Mouse (Mus musculus): ENCODE measurements around the gene N4bp2l2. TPM values are rescaled to one million over a fixed set of nuclear protein-coding genes. Genes with fewer than 3 reads are reported as not detected.
"Not testable (repeated sequence)": the region's sequence is repeated elsewhere in the genome, so short reads cannot be mapped to it uniquely, and the experiment has no call there.

Gene N4bp2l2
- total and polyA plus RNA-seq, 3 experiments: 7.1 to 40.4 (median 39.6) TPM

- no peak overlapping the region for H3K9ac ChIP-seq (ENCODE audit: low read depth, low read length)
- intact Hi-C loops (cut with DNase I): no loop called here
- peaks cover 5% of the 10 kb centered on the region for H3K4me1 ChIP-seq (ENCODE audit: control insufficient read depth, insufficient read depth, low read length)
- no peak overlapping the region for H3K4me3 ChIP-seq
- no peak for DNase-seq
- TF ChIP-seq POLR2A (IDR thresholded peaks at IDR 0.05; ENCODE audit: insufficient read depth, low read depth, low read length) (no peak), EP300 (IDR thresholded peaks at IDR 0.05; ENCODE audit: insufficient read depth, low read depth, low read length) (no peak), CTCF (IDR thresholded peaks at IDR 0.05) (no peak)
- peaks cover 36% of the 10 kb centered on the region for H3K36me3 ChIP-seq (ENCODE audit: control insufficient read depth, insufficient read depth, low read length)
- H3K27ac ChIP-seq: no peak overlapping the region
- peaks cover 1% of the 10 kb centered on the region for H3K79me2 ChIP-seq (replicated peaks; ENCODE audit: control insufficient read depth, insufficient read depth, low read length)
- no peaks in the 10 kb centered on the region for H3K27me3 ChIP-seq (ENCODE audit: control insufficient read depth, insufficient read depth, low read length)
Observed at GRCm38 (mm10) chr5:150654548-150654947, 11.4 kb downstream of the N4bp2l2 start.

- H3K27me3 ChIP-seq (ENCODE audit: control insufficient read depth, insufficient read depth, low read length): no peaks in the 10 kb centered on the region
- H3K4me3 ChIP-seq: no peak overlapping the region
- H3K27ac ChIP-seq: no peak overlapping the region
- peaks cover 23% of the 10 kb centered on the region for H3K36me3 ChIP-seq (ENCODE audit: control insufficient read depth, insufficient read depth, low read length)
- TF ChIP-seq CTCF (IDR thresholded peaks at IDR 0.05) (no peak), POLR2A (IDR thresholded peaks at IDR 0.05; ENCODE audit: insufficient read depth, low read depth, low read length) (no peak), EP300 (IDR thresholded peaks at IDR 0.05; ENCODE audit: insufficient read depth, low read depth, low read length) (no peak)
- DNase-seq: no peak
- 0 out of 2 replicates have a peak, but pooled peaks cover 1% of the 10 kb centered on the region for H3K79me2 ChIP-seq (replicated peaks; ENCODE audit: control insufficient read depth, insufficient read depth, low read length)
- 72% methylated on average over 2 of the region's 2 CpGs for WGBS
- intact Hi-C loops (cut with DNase I): no loop called here
- H3K4me1 ChIP-seq (ENCODE audit: control insufficient read depth, insufficient read depth, low read length): peaks cover 4% of the 10 kb centered on the region
- H3K9ac ChIP-seq (ENCODE audit: low read depth, low read length): no peak overlapping the region
Observed at GRCm38 (mm10) chr5:150652578-150652977, 13.4 kb downstream of the N4bp2l2 start.

GRCm38 (mm10) chr5:150644926-150645325, 21.1 kb downstream of the N4bp2l2 start:
- H3K36me3 ChIP-seq (ENCODE audit: control insufficient read depth, insufficient read depth, low read length): peaks cover 11% of the 10 kb centered on the region
- intact Hi-C loops (cut with DNase I): no loop called here
- TF ChIP-seq CTCF (IDR thresholded peaks at IDR 0.05) (no peak), EP300 (IDR thresholded peaks at IDR 0.05; ENCODE audit: insufficient read depth, low read depth, low read length) (no peak), POLR2A (IDR thresholded peaks at IDR 0.05; ENCODE audit: insufficient read depth, low read depth, low read length) (no peak)

GRCm38 (mm10) chr5:150643390-150643789, 22.6 kb downstream of the N4bp2l2 start:
- H3K27ac ChIP-seq; H3K27me3 ChIP-seq (ENCODE audit: control insufficient read depth, insufficient read depth, low read length); intact Hi-C loops (cut with DNase I); H3K4me3 ChIP-seq; H3K79me2 ChIP-seq (replicated peaks; ENCODE audit: control insufficient read depth, insufficient read depth, low read length); H3K9ac ChIP-seq (ENCODE audit: low read depth, low read length); H3K4me1 ChIP-seq (ENCODE audit: control insufficient read depth, insufficient read depth, low read length); DNase-seq: not testable (repeated sequence)
- H3K36me3 ChIP-seq (ENCODE audit: control insufficient read depth, insufficient read depth, low read length): peaks cover 11% of the 10 kb centered on the region
- peak; percentile 32 for TF ChIP-seq CTCF (IDR thresholded peaks at IDR 0.05)
- 97% methylated on average over 4 of the region's 4 CpGs for WGBS

More at GRCm38 (mm10) chr5:150644926-150645325, 21.1 kb downstream of the N4bp2l2 start:
- no peak for DNase-seq
- H3K27ac ChIP-seq: no peak overlapping the region
- no peaks in the 10 kb centered on the region for H3K27me3 ChIP-seq (ENCODE audit: control insufficient read depth, insufficient read depth, low read length)
- H3K4me3 ChIP-seq: no peak overlapping the region
- no peak overlapping the region for H3K9ac ChIP-seq (ENCODE audit: low read depth, low read length)
- no peaks in the 10 kb centered on the region for H3K79me2 ChIP-seq (replicated peaks; ENCODE audit: control insufficient read depth, insufficient read depth, low read length)
- WGBS: 86% methylated on average over 4 of the region's 4 CpGs
- H3K4me1 ChIP-seq (ENCODE audit: control insufficient read depth, insufficient read depth, low read length): no peaks in the 10 kb centered on the region

GRCm38 (mm10) chr5:150641440-150641839, 24.5 kb downstream of the N4bp2l2 start:
- no peak overlapping the region for H3K4me3 ChIP-seq
- no peaks in the 10 kb centered on the region for H3K4me1 ChIP-seq (ENCODE audit: control insufficient read depth, insufficient read depth, low read length)
- no peaks in the 10 kb centered on the region for H3K27me3 ChIP-seq (ENCODE audit: control insufficient read depth, insufficient read depth, low read length)
- H3K9ac ChIP-seq (ENCODE audit: low read depth, low read length): no peak overlapping the region
- H3K79me2 ChIP-seq (replicated peaks; ENCODE audit: control insufficient read depth, insufficient read depth, low read length): no peaks in the 10 kb centered on the region
- intact Hi-C loops (cut with DNase I): no loop called here
- H3K27ac ChIP-seq: no peak overlapping the region
- TF ChIP-seq CTCF (IDR thresholded peaks at IDR 0.05): no peak
- no peak for TF ChIP-seq POLR2A (IDR thresholded peaks at IDR 0.05; ENCODE audit: insufficient read depth, low read depth, low read length)
- no peak for TF ChIP-seq EP300 (IDR thresholded peaks at IDR 0.05; ENCODE audit: insufficient read depth, low read depth, low read length)
- no peak for DNase-seq
- 70% methylated on average over 3 of the region's 3 CpGs for WGBS
- H3K36me3 ChIP-seq (ENCODE audit: control insufficient read depth, insufficient read depth, low read length): peaks cover 8% of the 10 kb centered on the region

- H3K4me3 ChIP-seq: no peak overlapping the region
- DNase-seq: no peak
- H3K4me1 ChIP-seq (ENCODE audit: control insufficient read depth, insufficient read depth, low read length): no peaks in the 10 kb centered on the region; the same call in 1 of the 2 replicates
- no peak for TF ChIP-seq CTCF (IDR thresholded peaks at IDR 0.05)
- TF ChIP-seq POLR2A (IDR thresholded peaks at IDR 0.05; ENCODE audit: insufficient read depth, low read depth, low read length): no peak
- no peak for TF ChIP-seq EP300 (IDR thresholded peaks at IDR 0.05; ENCODE audit: insufficient read depth, low read depth, low read length)
- no peak overlapping the region for H3K27ac ChIP-seq
- intact Hi-C loops (cut with DNase I): no loop called here
- no peaks in the 10 kb centered on the region; the same call in 1 of the 2 replicates for H3K79me2 ChIP-seq (replicated peaks; ENCODE audit: control insufficient read depth, insufficient read depth, low read length)
- H3K27me3 ChIP-seq (ENCODE audit: control insufficient read depth, insufficient read depth, low read length): no peaks in the 10 kb centered on the region
- H3K36me3 ChIP-seq (ENCODE audit: control insufficient read depth, insufficient read depth, low read length): no peaks in the 10 kb centered on the region
- no peak overlapping the region for H3K9ac ChIP-seq (ENCODE audit: low read depth, low read length)
- WGBS: 65% methylated on average over 2 of the region's 2 CpGs
Observed at GRCm38 (mm10) chr5:150629692-150630091, 36.3 kb downstream of the N4bp2l2 start.

All from heart, adult 2 months (tissue).